Mouse (Mus musculus) C2C12 (cell line): ENCODE measurements at regions not wholly inside any gene's neighbourhood (a gene's known extent, or its start where the extent isn't known, plus 50 kb on each side); places are given as distances from the start of the nearest gene placed in this dataset.

Source experiments
- CEBPB ChIP-seq: IDR thresholded peaks from one replicate; pipeline ENCODE4 v1.6.1; 2011; ENCODE audit warnings: low read depth, mild to moderate bottlenecking, control low read depth, moderate library complexity
- CTCF ChIP-seq: IDR thresholded peaks from one replicate; pipeline ENCODE4 v1.5.1; 2011; ENCODE audit not compliant: control insufficient read depth, insufficient read depth, insufficient read length
- FOSL1 ChIP-seq: IDR thresholded peaks from one replicate; pipeline ENCODE4 v1.8.0; 2011; ENCODE audit warnings: mild to moderate bottlenecking, low read length; ENCODE audit not compliant: poor library complexity, insufficient read depth, severe bottlenecking
- MAX ChIP-seq: IDR thresholded peaks from one replicate; pipeline ENCODE4 v1.6.1; 2011; ENCODE audit warnings: mild to moderate bottlenecking, control low read depth
- MYOD1 ChIP-seq: IDR thresholded peaks from one replicate; pipeline ENCODE4 v1.6.1; 2011; ENCODE audit warnings: low read depth; ENCODE audit not compliant: control insufficient read depth, insufficient read length
- MYOG ChIP-seq: IDR thresholded peaks from one replicate; pipeline ENCODE4 v1.6.1; 2011; ENCODE audit not compliant: control insufficient read depth, insufficient read length; ENCODE audit errors: extremely low read depth
- USF1 ChIP-seq: IDR thresholded peaks from one replicate; pipeline ENCODE4 v1.6.1; 2011; ENCODE audit warnings: low read depth, mild to moderate bottlenecking, control low read depth, moderate library complexity

GRCm38 (mm10) chr1:126947860-126948259 is 117.3 kb upstream of the Nckap5 start:
- TF ChIP-seq MYOD1 (no peak), CTCF (no peak), CEBPB (no peak), USF1 (no peak), MAX (no peak), FOSL1 (no peak), MYOG (no peak)
